In genomic region chr6:142654561-142654960, GRCm38 (mm10) we compare ENCODE assay signal across 13 mouse cellular contexts. TPM values are rescaled to one million over a fixed set of nuclear protein-coding genes. Genes with fewer than 3 reads are reported as not detected.
"Had no signal": no experiment of that assay in that cellular context is flagged by ENCODE, and none has a peak within 500 bp of the region (broad histone marks: within the 10 kb centered on the region; RNA-seq: fewer than 3 reads in every experiment).

No protein-coding gene starts in this region.

- H3K4me1 ChIP-seq: limb, embryonic 12.5 days; liver, embryonic 13.5 days; lung, embryonic 15.5 days; midbrain, embryonic 12.5 days had no signal

- DNase-seq: liver; liver, embryonic 13.5 days; liver, postnatal 0 days; right cerebral cortex, adult 18-20 months; right cerebral cortex, postnatal 25 days; thymus, postnatal 4 days had no signal

- ATAC-seq: liver, postnatal 0 days; midbrain, embryonic 16.5 days had no signal

- H3K9ac ChIP-seq: limb, embryonic 12.5 days; liver, embryonic 13.5 days; liver, postnatal 0 days; lung, embryonic 15.5 days; midbrain, embryonic 12.5 days had no signal

- H3K4me3 ChIP-seq: layer of hippocampus, adult 2 months; limb, embryonic 12.5 days; liver, embryonic 13.5 days; lung, embryonic 15.5 days; midbrain, embryonic 12.5 days had no signal

- H3K36me3 ChIP-seq: limb, embryonic 12.5 days; liver, embryonic 13.5 days; lung, embryonic 15.5 days; midbrain, embryonic 12.5 days had no signal

- H3K9me3 ChIP-seq: limb, embryonic 12.5 days; liver, embryonic 13.5 days; lung, embryonic 15.5 days; midbrain, embryonic 12.5 days had no signal

- H3K27ac ChIP-seq: layer of hippocampus, adult 2 months; limb, embryonic 12.5 days; liver, embryonic 13.5 days; lung, embryonic 15.5 days; midbrain, embryonic 12.5 days; stomach, postnatal 0 days had no signal

- H3K27me3 ChIP-seq: limb, embryonic 12.5 days; liver, embryonic 13.5 days; lung, embryonic 15.5 days; midbrain, embryonic 12.5 days had no signal

- H3K4me2 ChIP-seq: limb, embryonic 12.5 days; liver, embryonic 13.5 days; lung, embryonic 15.5 days; midbrain, embryonic 12.5 days had no signal

RNA-seq across cellular contexts. Expression of gene Abcc9, which starts 47.6 kb away (rescaled TPM):
- total RNA-seq: megakaryocyte-erythroid progenitor cell, adult 5-6 weeks had no signal
